Mouse (Mus musculus) G1E (cell line): ENCODE measurements around the gene Zfp472. TPM values are rescaled to one million over a fixed set of nuclear protein-coding genes. Genes with fewer than 3 reads are reported as not detected.

Experiments used
- ATAC-seq: 2 replicates; pipeline ENCODE4 v1.8.0; 2016; ENCODE audit warnings: mild to moderate bottlenecking; ENCODE audit not compliant: insufficient number of reproducible peaks, poor library complexity, low FRiP score, severe bottlenecking; ENCODE audit errors: extremely low read depth
- DNase-seq: peaks from one replicate; pipeline ENCODE4 v3.0.0; 2012; ENCODE audit warnings: low spot score
- H3K27me3 ChIP-seq: 2 replicates; pipeline ENCODE4 v1.6.1; 2012; ENCODE audit warnings: mild to moderate bottlenecking, low read length, inconsistent platforms; ENCODE audit not compliant: insufficient read depth
- H3K36me3 ChIP-seq: replicated peaks from 2 replicates; pipeline ENCODE3; 2012; ENCODE audit warnings: mild to moderate bottlenecking, inconsistent platforms
- H3K4me1 ChIP-seq: 2 replicates; pipeline ENCODE4 v1.6.1; 2012; ENCODE audit warnings: low read depth, low read length, inconsistent platforms, mixed read lengths; ENCODE audit not compliant: insufficient read depth
- H3K4me3 ChIP-seq: 2 replicates; pipeline ENCODE4 v1.5.1; 2012; ENCODE audit warnings: low read depth, mild to moderate bottlenecking, inconsistent platforms, low read length, moderate library complexity, mixed read lengths
- H3K9me3 ChIP-seq: replicated peaks from 2 replicates; pipeline ENCODE4 v1.6.1; 2012; ENCODE audit warnings: inconsistent platforms
- CTCF ChIP-seq: IDR thresholded peaks from 2 replicates; pipeline ENCODE4 v1.5.1; 2012; ENCODE audit warnings: low read depth, low read length, inconsistent platforms, mixed read lengths
- GATA1 ChIP-seq: IDR thresholded peaks from 2 replicates; pipeline ENCODE4 v1.6.1; 2012; ENCODE audit warnings: borderline replicate concordance, low read length, inconsistent platforms, mixed read lengths
- GATA2 ChIP-seq: IDR thresholded peaks from 2 replicates; pipeline ENCODE4 v1.6.1; 2012; ENCODE audit warnings: low read depth, low read length, inconsistent platforms, borderline replicate concordance
- POLR2AphosphoS5 ChIP-seq: IDR thresholded peaks from 2 replicates; pipeline ENCODE4 v1.6.1; 2012; ENCODE audit warnings: low read depth, low read length, inconsistent platforms; ENCODE audit not compliant: insufficient replicate concordance
- TAL1 ChIP-seq: conservative IDR thresholded peaks from 2 replicates; pipeline ENCODE4 v1.6.1; 2012; ENCODE audit warnings: low read depth, low read length, inconsistent platforms, mixed read lengths
- polyA plus RNA-seq: library from polyadenylated mRNA; stranded (reverse); fragments of >175 nt; gene quantifications from 2 replicates; pipeline ENCODE4 v1.2.3, GENCODE M21; 2012
- total RNA-seq, 2 experiments: library from RNA; stranded (forward) in 1 of 2; stranded (reverse) in 1 of 2; fragments of 200-1000 nt in 1 of 2; fragments of >200 nt in 1 of 2; fragmentation: Nextera tagmentation in 1 of 2; gene quantifications; 2 replicates each; pipeline ENCODE4 v1.2.3; 2014 to 2017

The Zfp472 gene
- total RNA-seq (2014; fragmentation: Nextera tagmentation) (9.0 and 12.9 TPM in 2 replicates), total RNA-seq (2017) (13.4 and 15.5 TPM in 2 replicates), polyA plus RNA-seq (0.26 and 0.40 TPM in 2 replicates)

GRCm38 (mm10) chr17:32965623-32966290 is at the start of gene Zfp472:
Gene Zfp472 (plus strand): TSS chr17:32965814.
- Histone ChIP-seq H3K9me3 (peaks cover 2% of the 10 kb centered on the region; the same call in 1 of the 2 replicates), H3K4me1 (peaks cover 23% of the 10 kb centered on the region), H3K36me3 (peaks cover 3% of the 10 kb centered on the region), H3K27me3 (no peaks in the 10 kb centered on the region), H3K4me3 (peak within 1 kb of the TSS; percentile 97)
- DNase-seq (peak; percentile 98), ATAC-seq (peak; percentile 88)
- TF ChIP-seq GATA1 (no peak), POLR2AphosphoS5 (no peak), GATA2 (no peak), CTCF (no peak), TAL1 (no peak)

GRCm38 (mm10) chr17:32916075-32916474 is 49.5 kb upstream of the Zfp472 start:
- DNase-seq = no peak
- no peaks in the 10 kb centered on the region; the same call in 1 of the 2 replicates for H3K4me1 ChIP-seq
- ATAC-seq = no peak
- TF ChIP-seq GATA2 = no peak
- H3K27me3 ChIP-seq = peaks cover 23% of the 10 kb centered on the region
- H3K4me3 ChIP-seq = no peak overlapping the region
- H3K9me3 ChIP-seq = no peaks in the 10 kb centered on the region
- H3K36me3 ChIP-seq = no peaks in the 10 kb centered on the region

- Histone ChIP-seq H3K4me1 (no peaks in the 10 kb centered on the region; the same call in 1 of the 2 replicates), H3K9me3 (no peaks in the 10 kb centered on the region), H3K27me3 (peaks cover 18% of the 10 kb centered on the region), H3K36me3 (no peaks in the 10 kb centered on the region), H3K4me3 (no peak within 1 kb of the TSS)
- no peak for DNase-seq
- no peak for ATAC-seq
- TF ChIP-seq TAL1 (no peak), GATA1 (no peak), CTCF (no peak), POLR2AphosphoS5 (no peak), GATA2 (no peak)
Measured at GRCm38 (mm10) chr17:32917131-32917530, 48.5 kb upstream of the Zfp472 start, which contains the start of gene Cyp4f14. Gene Cyp4f14 (minus strand): TSS chr17:32917342.

- ATAC-seq = no peak
- TF ChIP-seq POLR2AphosphoS5 (no peak), CTCF (no peak), GATA1 (no peak), GATA2 (no peak), TAL1 (no peak)
Measured at GRCm38 (mm10) chr17:32919123-32919522, 46.5 kb upstream of the Zfp472 start.

DNA sequence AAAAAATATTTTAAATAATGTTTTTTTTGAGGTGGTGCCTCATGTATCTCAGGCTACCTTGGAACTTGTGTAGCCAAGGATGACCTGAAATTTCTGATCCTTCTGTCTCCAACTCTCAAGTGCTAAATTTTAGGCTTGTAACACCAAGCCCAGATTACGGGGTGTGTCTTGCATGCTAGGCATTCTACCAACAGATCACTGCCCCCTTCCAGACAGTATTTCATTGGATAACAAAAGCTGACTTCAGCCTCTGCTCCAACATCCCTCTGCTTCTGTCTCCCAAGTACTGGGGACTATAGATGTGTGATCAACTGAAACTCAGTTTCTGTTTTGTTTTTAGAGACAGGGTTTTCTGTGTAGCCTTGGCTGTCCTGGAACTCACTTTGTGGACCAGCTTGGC is 41.9 kb upstream of the Zfp472 start:
- Histone ChIP-seq H3K36me3 (peaks cover 13% of the 10 kb centered on the region), H3K4me1 (no peaks in the 10 kb centered on the region), H3K27me3 (peaks cover 14% of the 10 kb centered on the region), H3K4me3 (no peak overlapping the region), H3K9me3 (no peaks in the 10 kb centered on the region)
- ATAC-seq = no peak
- no peak for TF ChIP-seq GATA2
- TF ChIP-seq CTCF = no peak
- TF ChIP-seq GATA1 = no peak
- no peak for TF ChIP-seq TAL1
- TF ChIP-seq POLR2AphosphoS5 = no peak
- no peak for DNase-seq

More at GRCm38 (mm10) chr17:32919123-32919522, 46.5 kb upstream of the Zfp472 start:
- Histone ChIP-seq H3K9me3 (no peaks in the 10 kb centered on the region), H3K36me3 (no peaks in the 10 kb centered on the region), H3K27me3 (peaks cover 17% of the 10 kb centered on the region), H3K4me1 (no peaks in the 10 kb centered on the region; the same call in 1 of the 2 replicates), H3K4me3 (no peak overlapping the region)
- DNase-seq = no peak

DNA sequence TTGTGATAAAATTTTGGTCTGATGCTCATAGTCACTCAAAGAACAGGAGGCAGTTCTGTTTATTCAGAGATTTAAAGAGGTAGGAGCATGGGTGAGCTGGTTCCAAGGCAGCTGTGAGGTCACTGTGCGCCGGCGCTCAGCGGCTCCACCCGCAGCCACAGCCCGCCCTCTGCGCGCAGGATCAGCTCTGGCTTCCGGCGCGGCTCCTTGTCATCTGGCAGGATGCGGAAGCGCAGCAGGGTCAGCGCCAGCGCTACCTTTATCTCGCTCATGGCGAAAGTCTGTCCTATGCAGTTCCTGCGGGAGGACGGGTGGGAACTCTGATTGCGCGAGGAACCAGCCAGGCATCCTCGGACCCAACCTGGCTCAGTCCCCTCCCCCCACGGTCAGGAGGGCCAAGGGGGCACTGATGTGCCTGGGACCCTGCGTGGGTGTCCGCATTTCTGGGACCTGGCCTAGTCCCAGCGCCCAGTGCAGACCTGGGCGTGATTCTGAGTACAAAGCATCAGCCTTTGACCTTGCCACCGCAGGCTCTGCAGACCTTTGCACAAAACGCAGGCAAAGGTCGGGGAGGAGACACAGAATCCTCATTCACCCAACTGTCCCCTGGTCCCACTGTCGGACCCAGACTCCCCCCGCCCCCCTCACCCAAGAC is 40.8 kb upstream of the Zfp472 start:
- ATAC-seq = no peak
- peaks cover 13% of the 10 kb centered on the region for H3K36me3 ChIP-seq
- H3K27me3 ChIP-seq = peaks cover 9% of the 10 kb centered on the region
- no peaks in the 10 kb centered on the region for H3K9me3 ChIP-seq
- no peak overlapping the region for H3K4me3 ChIP-seq
- DNase-seq = no peak
- H3K4me1 ChIP-seq = no peaks in the 10 kb centered on the region
- TF ChIP-seq CTCF (no peak), POLR2AphosphoS5 (no peak), GATA1 (no peak), GATA2 (no peak), TAL1 (no peak)
